Mouse (Mus musculus) neural tube, embryonic 15.5 days (tissue): ENCODE measurements around the gene Pcgf3. TPM values are rescaled to one million over a fixed set of nuclear protein-coding genes. Genes with fewer than 3 reads are reported as not detected.
"Not testable (repeated sequence)": the region's sequence is repeated elsewhere in the genome, so short reads cannot be mapped to it uniquely, and the experiment has no call there.

Source experiments
- ATAC-seq: fragments of 200-750 bp; cut with Nextera tagmentation; 2 replicates; pipeline ENCODE4 v1.8.0; 2017; ENCODE audit warnings: mild to moderate bottlenecking, moderate TSS enrichment, moderate library complexity; ENCODE audit not compliant: low FRiP score
- H3K27ac ChIP-seq: fragments of 300-500 bp; sonication (generic); replicated peaks from 2 replicates; pipeline ENCODE4 v1.5.1; 2015; ENCODE audit warnings: mild to moderate bottlenecking, inconsistent platforms
- H3K27me3 ChIP-seq: fragments of 300-500 bp; sonication (generic); replicated peaks from 2 replicates; pipeline ENCODE4 v1.6.1; 2015; ENCODE audit warnings: inconsistent platforms
- H3K36me3 ChIP-seq: fragments of 300-500 bp; sonication (generic); 2 replicates; pipeline ENCODE4 v1.6.1; 2015; ENCODE audit warnings: inconsistent platforms
- H3K4me1 ChIP-seq: fragments of 300-500 bp; sonication (generic); 2 replicates; pipeline ENCODE4 v1.6.1; 2015; ENCODE audit warnings: inconsistent platforms
- H3K4me2 ChIP-seq: fragments of 300-500 bp; sonication (generic); 2 replicates; pipeline ENCODE4 v1.6.1; 2015; ENCODE audit warnings: inconsistent platforms, mild to moderate bottlenecking, moderate library complexity
- H3K4me3 ChIP-seq: fragments of 300-500 bp; sonication (generic); replicated peaks from 2 replicates; pipeline ENCODE4 v1.5.1; 2015; ENCODE audit warnings: mild to moderate bottlenecking, inconsistent platforms
- H3K9ac ChIP-seq: fragments of 300-500 bp; sonication (generic); replicated peaks from 2 replicates; pipeline ENCODE4 v1.6.1; 2015; ENCODE audit warnings: mild to moderate bottlenecking, inconsistent platforms
- H3K9me3 ChIP-seq: fragments of 300-500 bp; sonication (generic); replicated peaks from 2 replicates; pipeline ENCODE4 v1.6.1; 2016; ENCODE audit warnings: inconsistent platforms
- WGBS: fragments of 180-500 bp; shearing (Covaris S2); methylation state at CpG from one replicate; pipeline ENCODE4 v1.1.7; 2015; ENCODE audit warnings: mixed read lengths; 5-methylcytosine and 5-hydroxymethylcytosine counted together
- polyA plus RNA-seq: library from polyadenylated mRNA; unstranded; fragments of >200 nt; fragmentation: Nextera tagmentation; extraction: Ambion mirVana; gene quantifications from 2 replicates; pipeline ENCODE4 v1.2.1, GENCODE M21; 2015

Pcgf3 gene
- polyA plus RNA-seq, 1 experiment from 2014 or later = 25.5 TPM

DNA sequence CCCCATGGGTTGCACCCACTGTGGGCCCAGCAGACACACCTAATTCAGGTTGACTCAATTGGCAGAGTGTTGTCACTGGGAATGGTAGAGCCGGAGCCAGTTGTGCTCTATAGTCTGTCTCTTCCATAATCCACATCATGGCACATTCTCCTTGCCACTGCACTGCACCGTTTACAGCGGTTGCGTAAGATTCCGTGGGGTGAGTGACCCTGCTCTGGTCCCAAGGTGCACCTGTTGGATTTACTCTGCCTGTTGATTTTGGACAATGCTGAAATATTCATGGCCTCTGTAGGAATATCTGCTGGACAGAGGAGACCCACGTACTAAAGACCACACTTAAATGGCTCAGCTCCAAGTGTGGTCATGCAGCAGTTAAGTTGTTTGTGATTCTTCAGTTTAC is 22.0 kb downstream of the Pcgf3 start:
- Histone ChIP-seq H3K9me3 (no peaks in the 10 kb centered on the region), H3K27ac (no peak overlapping the region), H3K36me3 (peaks cover 40% of the 10 kb centered on the region), H3K4me3 (no peak overlapping the region), H3K27me3 (no peaks in the 10 kb centered on the region), H3K9ac (no peak overlapping the region), H3K4me1 (no peaks in the 10 kb centered on the region), H3K4me2 (no peak overlapping the region)
- ATAC-seq = no peak
- 93% methylated on average over 6 of the region's 6 CpGs for WGBS

DNA sequence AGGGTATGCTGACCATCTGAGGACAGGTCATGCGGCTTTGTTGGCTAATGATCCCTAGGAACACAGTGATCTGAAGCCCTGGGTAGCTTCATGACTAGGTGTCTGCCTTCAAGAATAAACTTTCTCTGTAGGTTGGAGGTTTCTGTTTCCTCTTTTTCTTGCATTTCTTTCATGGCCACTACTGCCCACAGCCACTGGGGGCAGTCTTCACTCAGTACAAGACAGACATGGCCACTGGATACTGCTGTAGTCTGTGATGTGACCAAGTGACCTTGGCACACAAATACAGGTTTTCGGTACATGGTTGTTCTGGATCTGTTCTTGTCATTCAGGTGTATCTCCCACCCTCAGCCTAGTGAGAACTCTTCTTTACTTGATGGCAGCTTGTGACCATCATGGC is 24.2 kb downstream of the Pcgf3 start:
- no peak overlapping the region for H3K4me3 ChIP-seq
- 95% methylated on average over 2 of the region's 2 CpGs for WGBS
- H3K27ac ChIP-seq = no peak overlapping the region
- no peaks in the 10 kb centered on the region for H3K27me3 ChIP-seq
- H3K4me2 ChIP-seq = no peak overlapping the region
- H3K4me1 ChIP-seq = no peaks in the 10 kb centered on the region
- ATAC-seq = no peak
- H3K9me3 ChIP-seq = no peaks in the 10 kb centered on the region
- peaks cover 49% of the 10 kb centered on the region for H3K36me3 ChIP-seq
- no peak overlapping the region for H3K9ac ChIP-seq

DNA sequence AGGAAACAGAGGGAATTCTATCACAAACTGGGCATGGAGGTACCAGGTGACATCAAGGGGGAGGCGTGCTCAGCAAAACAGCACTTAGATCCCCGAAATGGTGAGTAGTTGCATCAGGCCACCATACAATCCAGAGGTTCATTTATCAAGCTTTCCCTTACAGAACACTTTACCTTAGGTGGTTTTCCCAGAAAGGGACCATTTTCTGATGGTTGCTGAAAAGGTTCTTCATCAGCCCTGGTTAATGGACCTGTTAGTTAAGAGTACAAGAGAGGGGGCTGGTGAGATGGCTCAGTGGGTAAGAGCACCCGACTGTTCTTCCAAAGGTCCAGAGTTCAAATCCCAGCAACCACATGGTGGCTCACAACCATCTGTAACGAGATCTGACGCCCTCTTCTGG is 25.1 kb downstream of the Pcgf3 start:
- peaks cover 56% of the 10 kb centered on the region for H3K36me3 ChIP-seq
- H3K27ac ChIP-seq, H3K27me3 ChIP-seq, H3K4me3 ChIP-seq, H3K4me2 ChIP-seq, H3K9ac ChIP-seq, H3K9me3 ChIP-seq, ATAC-seq, H3K4me1 ChIP-seq: not testable (repeated sequence)
- 95% methylated on average over 5 of the region's 5 CpGs for WGBS

DNA sequence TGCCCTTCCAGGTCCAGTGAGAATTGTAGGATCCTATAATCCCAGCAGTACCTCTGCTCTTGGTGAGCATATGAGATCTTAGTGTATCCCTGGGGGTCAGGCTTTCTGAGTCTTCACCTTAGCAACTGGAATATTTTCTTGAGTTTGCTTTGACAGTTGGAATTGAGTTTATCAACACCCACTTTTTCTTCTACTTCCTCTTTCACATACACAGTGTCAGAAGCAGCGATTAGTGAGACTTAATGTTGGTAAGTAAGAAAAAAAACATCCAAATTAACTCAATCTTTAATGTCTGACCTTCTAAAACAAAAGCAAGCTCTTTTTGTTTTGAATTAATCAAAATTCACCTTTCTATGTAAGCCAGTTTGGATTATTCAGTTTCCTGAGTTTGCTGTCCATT is 40.5 kb downstream of the Pcgf3 start:
- H3K27ac ChIP-seq = no peak overlapping the region
- H3K9ac ChIP-seq = no peak overlapping the region
- 98% methylated on average over 1 of the region's 1 CpGs for WGBS
- ATAC-seq = no peak
- H3K4me1 ChIP-seq = no peaks in the 10 kb centered on the region
- H3K4me2 ChIP-seq = no peak overlapping the region
- H3K4me3 ChIP-seq = no peak overlapping the region
- peaks cover 85% of the 10 kb centered on the region for H3K36me3 ChIP-seq
- no peaks in the 10 kb centered on the region for H3K9me3 ChIP-seq
- no peaks in the 10 kb centered on the region for H3K27me3 ChIP-seq

DNA sequence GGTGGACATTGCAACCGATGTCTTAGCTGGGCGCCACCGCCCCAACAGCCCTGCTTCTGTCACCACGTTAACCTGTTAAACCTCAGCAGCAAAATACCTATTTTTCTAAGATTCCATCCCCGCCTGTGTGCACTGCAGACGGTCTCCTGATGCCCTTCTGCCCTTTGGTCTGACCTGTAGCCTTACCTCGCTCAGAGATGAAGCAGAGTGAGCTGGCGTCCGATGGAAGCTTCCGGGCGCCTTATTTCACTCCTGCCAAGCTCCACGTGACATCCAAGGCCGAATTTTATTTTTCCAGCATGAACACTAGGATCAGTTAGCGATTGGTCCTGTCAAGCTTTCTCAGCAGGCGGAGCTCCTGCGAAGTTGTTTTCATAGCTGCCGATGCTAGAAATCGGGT is 41.3 kb downstream of the Pcgf3 start:
- WGBS = 87% methylated on average over 18 of the region's 18 CpGs
- no peaks in the 10 kb centered on the region for H3K9me3 ChIP-seq
- no peak overlapping the region for H3K4me3 ChIP-seq
- no peaks in the 10 kb centered on the region for H3K27me3 ChIP-seq
- no peak overlapping the region for H3K9ac ChIP-seq
- ATAC-seq = no peak
- no peak overlapping the region for H3K27ac ChIP-seq
- H3K4me1 ChIP-seq = no peaks in the 10 kb centered on the region
- H3K36me3 ChIP-seq = peaks cover 79% of the 10 kb centered on the region
- H3K4me2 ChIP-seq = no peak overlapping the region

DNA sequence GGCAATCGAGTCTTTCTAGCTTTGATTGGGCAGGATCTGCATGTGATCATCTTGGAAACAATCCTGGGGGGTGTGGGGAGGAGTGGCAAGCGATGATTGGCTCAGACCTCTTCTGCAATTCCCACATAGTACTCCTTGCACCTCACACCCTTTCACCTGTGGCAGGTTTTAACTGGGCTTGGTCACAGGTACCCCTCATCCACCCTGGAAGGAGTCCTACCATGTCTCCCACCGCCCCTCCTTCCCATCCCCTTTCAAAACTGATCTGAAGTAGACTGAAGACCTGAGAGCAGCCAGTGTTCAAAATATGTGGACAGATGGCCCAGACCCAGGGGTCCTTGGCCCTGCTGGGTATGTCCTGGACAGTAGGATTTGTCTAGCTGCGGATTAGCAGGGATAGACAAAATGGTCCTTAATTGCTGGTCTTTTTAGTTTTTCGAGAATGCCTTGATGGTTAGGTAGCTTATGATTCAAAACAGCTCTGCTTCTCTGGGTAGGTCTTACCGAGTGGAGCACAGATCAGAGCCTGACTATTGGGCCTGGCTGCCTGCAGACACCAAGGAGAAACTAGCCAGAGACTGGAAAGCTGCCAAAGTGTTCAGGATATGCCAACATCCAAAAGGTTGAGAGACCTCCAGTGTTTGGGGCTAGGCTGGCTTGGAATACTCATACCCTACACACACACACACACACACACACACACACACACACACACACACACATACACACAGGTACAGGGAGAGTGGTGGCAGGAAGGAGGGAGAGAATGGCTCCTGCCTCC is 54.7 kb downstream of the Pcgf3 start:
- H3K9ac ChIP-seq = no peak overlapping the region
- H3K4me3 ChIP-seq = no peak overlapping the region
- WGBS = 80% methylated on average over 6 of the region's 6 CpGs
- no peak for ATAC-seq
- H3K4me1 ChIP-seq = no peaks in the 10 kb centered on the region
- H3K36me3 ChIP-seq = peaks cover 20% of the 10 kb centered on the region; the same call in 1 of the 2 replicates
- H3K27me3 ChIP-seq = no peaks in the 10 kb centered on the region
- no peak overlapping the region for H3K4me2 ChIP-seq
- H3K9me3 ChIP-seq = no peaks in the 10 kb centered on the region
- H3K27ac ChIP-seq = no peak overlapping the region

DNA sequence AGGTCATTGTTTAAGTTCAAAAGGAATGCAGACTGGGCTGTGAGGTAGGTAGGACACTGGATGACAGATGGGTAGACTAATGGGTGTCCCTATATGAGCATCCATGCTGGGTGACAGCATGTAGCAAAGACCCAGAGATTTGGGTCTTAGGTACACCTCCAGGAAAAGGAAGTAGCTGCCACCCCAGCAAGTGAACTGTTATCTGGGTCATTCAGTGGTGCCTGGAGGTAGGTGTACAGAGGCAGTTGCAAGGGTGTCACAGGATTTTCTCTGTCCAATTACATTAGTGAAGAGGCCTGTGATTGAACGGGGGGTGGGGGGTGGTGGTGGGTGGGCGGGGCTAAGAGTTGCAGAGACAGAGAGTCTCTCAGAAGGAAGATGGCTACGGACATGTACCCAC is 55.6 kb downstream of the Pcgf3 start:
- no peak for ATAC-seq
- WGBS = 98% methylated on average over 3 of the region's 3 CpGs
- no peaks in the 10 kb centered on the region for H3K9me3 ChIP-seq
- no peak overlapping the region for H3K4me3 ChIP-seq
- H3K36me3 ChIP-seq = peaks cover 20% of the 10 kb centered on the region; the same call in 1 of the 2 replicates
- H3K27me3 ChIP-seq = no peaks in the 10 kb centered on the region
- H3K27ac ChIP-seq = no peak overlapping the region
- H3K4me1 ChIP-seq = no peaks in the 10 kb centered on the region
- no peak overlapping the region for H3K4me2 ChIP-seq
- H3K9ac ChIP-seq = no peak overlapping the region

DNA sequence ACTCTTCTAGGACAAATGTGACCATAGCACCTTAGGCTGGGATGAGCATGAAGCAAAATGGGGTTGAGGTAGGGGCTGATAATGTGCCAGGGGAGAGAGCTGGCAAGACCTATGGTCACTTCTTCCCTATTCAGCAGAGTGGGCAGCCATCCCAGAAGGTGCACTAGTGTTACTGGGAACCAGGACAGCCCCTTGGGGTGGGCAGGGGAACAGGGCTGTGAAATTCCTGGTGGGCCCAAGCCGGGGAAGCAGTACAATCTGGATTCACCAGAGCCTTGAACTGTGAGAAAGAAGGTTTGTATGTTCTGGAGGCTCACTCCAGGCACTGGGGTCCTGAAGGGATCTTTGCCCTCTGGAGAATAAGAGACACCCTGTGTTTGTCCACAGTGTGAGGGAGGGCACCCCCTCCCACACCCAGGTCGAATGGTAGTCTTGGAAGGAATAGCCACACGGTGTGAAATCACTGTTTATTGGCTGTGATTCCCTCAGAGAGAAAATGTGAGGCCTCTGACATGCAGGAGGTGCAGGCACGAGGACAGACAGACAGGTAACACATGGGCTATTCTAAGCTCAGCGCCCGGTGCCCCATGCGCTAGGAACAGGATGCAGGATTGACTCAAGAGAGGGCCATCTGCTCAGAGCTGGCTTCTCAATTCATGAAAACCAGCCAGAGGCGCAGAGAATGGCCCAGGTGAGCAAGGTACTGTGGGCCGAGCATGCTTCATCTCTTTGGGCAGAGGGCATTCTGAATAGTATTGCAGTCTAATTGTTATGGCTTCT is 57.3 kb downstream of the Pcgf3 start:
- WGBS = 81% methylated on average over 9 of the region's 9 CpGs
- no peak overlapping the region for H3K4me3 ChIP-seq
- H3K4me1 ChIP-seq = no peaks in the 10 kb centered on the region
- ATAC-seq = no peak
- H3K27me3 ChIP-seq = no peaks in the 10 kb centered on the region
- peaks cover 27% of the 10 kb centered on the region; the same call in 1 of the 2 replicates for H3K36me3 ChIP-seq
- H3K9me3 ChIP-seq = no peaks in the 10 kb centered on the region
- no peak overlapping the region for H3K27ac ChIP-seq
- no peak overlapping the region for H3K4me2 ChIP-seq
- no peak overlapping the region for H3K9ac ChIP-seq

DNA sequence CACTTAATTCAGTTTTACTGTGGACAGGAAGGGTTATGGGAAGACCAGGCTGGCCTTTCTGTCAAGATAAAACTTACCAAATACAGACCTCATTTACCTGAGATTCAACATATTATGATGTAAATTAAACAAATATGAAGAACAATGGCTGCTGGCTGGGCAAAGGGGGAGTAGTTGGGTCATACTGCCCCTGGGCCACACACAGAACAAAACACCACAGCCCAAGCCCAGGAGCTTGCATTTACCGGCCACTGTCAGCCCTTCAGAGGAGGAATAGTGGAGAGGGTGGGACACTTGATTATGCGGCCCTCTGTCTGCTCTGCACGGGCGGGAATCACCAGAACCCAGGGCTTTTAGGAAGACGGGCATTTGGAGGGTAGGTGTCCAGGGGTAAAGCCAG is 57.9 kb downstream of the Pcgf3 start:
- Histone ChIP-seq H3K4me2 (no peak overlapping the region), H3K4me3 (no peak overlapping the region), H3K36me3 (peaks cover 27% of the 10 kb centered on the region; the same call in 1 of the 2 replicates), H3K27me3 (no peaks in the 10 kb centered on the region), H3K4me1 (no peaks in the 10 kb centered on the region), H3K9ac (no peak overlapping the region), H3K9me3 (no peaks in the 10 kb centered on the region), H3K27ac (no peak overlapping the region)
- 71% methylated on average over 5 of the region's 5 CpGs for WGBS
- ATAC-seq = no peak

DNA sequence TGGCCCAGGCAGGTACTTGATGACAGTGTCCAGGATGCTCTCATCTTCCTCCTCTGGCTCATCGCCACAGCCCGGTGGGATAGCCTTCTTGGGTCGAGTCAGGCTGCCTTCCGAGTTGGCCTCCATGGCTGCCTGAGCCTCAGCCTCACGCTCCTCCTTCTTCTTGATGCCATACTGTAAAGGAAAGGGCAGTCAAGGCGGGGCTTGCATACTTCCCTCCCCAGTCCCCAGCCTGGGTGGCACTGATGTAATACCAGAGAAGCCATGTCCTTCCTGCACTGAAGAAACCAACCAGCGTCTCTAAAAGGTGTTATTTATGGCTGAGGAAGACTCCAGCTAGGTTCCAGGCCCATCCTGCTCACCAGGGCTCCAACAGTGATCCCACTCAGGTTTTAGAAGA is 59.1 kb downstream of the Pcgf3 start:
- Histone ChIP-seq H3K27me3 (no peaks in the 10 kb centered on the region), H3K4me1 (no peaks in the 10 kb centered on the region), H3K4me3 (no peak overlapping the region), H3K36me3 (peaks cover 34% of the 10 kb centered on the region), H3K9ac (no peak overlapping the region), H3K9me3 (no peaks in the 10 kb centered on the region), H3K4me2 (no peak overlapping the region), H3K27ac (no peak overlapping the region)
- no peak for ATAC-seq
- 79% methylated on average over 7 of the region's 7 CpGs for WGBS

DNA sequence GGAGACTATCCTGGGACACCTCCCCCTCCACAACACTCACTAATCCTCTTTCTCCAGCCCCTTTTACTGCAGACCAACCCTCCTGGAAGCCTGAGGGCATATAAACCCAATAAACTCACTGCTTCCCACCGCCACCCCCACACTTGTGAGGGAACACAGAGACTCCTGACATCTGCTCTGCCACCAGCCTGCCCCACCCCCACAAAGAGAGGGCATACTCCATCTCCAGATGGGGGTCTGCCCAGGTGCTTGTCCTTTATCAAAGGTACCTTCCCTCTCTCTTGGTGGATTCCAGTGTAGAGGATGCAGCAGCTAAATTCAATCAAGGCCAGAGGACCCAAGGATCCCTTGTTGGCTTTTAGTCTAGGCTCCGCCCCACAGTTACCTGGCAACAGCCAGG is 60.0 kb downstream of the Pcgf3 start:
- H3K27me3 ChIP-seq = no peaks in the 10 kb centered on the region
- H3K4me2 ChIP-seq = no peak overlapping the region
- H3K36me3 ChIP-seq = peaks cover 37% of the 10 kb centered on the region
- H3K4me1 ChIP-seq = no peaks in the 10 kb centered on the region
- no peak overlapping the region for H3K27ac ChIP-seq
- no peak overlapping the region for H3K4me3 ChIP-seq
- no peak for ATAC-seq
- no peak overlapping the region for H3K9ac ChIP-seq
- H3K9me3 ChIP-seq = no peaks in the 10 kb centered on the region
- 44% methylated on average over 2 of the region's 2 CpGs for WGBS

DNA sequence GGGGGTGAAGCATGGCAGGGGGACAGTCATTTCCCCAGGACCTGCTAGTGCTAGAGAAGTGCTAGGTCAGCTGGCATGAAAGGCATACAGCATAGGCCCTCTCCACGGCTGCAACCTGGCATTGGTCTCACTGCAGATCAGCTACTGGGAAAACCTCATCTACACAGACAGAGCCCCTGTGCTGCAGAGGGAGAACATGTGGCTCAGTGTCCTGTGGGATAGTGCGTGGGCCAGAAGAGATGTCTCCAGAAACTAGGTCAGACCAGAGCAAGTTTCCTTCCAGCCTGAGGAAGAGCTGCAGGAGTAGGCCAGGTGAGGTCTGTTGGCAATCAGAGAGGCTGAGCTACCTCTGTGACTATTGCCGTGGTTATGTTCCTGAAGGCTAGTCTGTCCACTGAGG is 60.9 kb downstream of the Pcgf3 start:
- no peak overlapping the region for H3K4me3 ChIP-seq
- no peaks in the 10 kb centered on the region for H3K4me1 ChIP-seq
- 79% methylated on average over 3 of the region's 3 CpGs for WGBS
- no peak overlapping the region for H3K4me2 ChIP-seq
- no peak overlapping the region for H3K27ac ChIP-seq
- no peak overlapping the region for H3K9ac ChIP-seq
- H3K36me3 ChIP-seq = peaks cover 37% of the 10 kb centered on the region
- H3K9me3 ChIP-seq = no peaks in the 10 kb centered on the region
- no peaks in the 10 kb centered on the region for H3K27me3 ChIP-seq
- ATAC-seq = no peak
